Mouse (Mus musculus): ENCODE data around the gene Arpc5.
"Not testable (repeated sequence)": the region's sequence is repeated elsewhere in the genome, so short reads cannot be mapped to it uniquely, and the experiment has no call there.

Arpc5 gene

GRCm38 (mm10) chr1:152766032-152766772 lies at the start of gene Arpc5, which contains the start of gene Rgl1:
Gene Arpc5 (plus strand): TSS chr1:152766542.
Gene Rgl1 (minus strand): TSS chr1:152766351.
- peak; percentile 96 for DNase-seq (ENCODE audit: low spot score)

DNA sequence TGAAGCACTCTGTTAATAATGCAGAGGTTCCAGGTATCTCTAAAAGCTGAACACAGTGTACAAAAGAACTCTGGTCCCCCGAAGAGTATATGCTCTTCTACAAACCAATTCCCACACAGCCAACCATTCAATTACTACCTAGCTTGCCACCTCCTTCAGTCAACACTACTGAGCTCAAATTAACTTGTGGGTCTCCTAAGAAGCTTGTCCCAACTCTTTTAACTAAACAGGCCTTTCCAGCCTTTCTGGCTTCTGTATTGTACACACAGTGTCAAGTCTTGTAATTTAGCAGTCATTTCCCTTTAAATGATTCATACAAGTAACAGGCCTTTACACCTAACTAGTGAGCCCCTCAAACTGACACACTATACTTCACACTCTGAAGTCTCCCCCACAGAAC lies 49.0 kb upstream of the Arpc5 start:
- no peak for DNase-seq (ENCODE audit: low spot score)

DNA sequence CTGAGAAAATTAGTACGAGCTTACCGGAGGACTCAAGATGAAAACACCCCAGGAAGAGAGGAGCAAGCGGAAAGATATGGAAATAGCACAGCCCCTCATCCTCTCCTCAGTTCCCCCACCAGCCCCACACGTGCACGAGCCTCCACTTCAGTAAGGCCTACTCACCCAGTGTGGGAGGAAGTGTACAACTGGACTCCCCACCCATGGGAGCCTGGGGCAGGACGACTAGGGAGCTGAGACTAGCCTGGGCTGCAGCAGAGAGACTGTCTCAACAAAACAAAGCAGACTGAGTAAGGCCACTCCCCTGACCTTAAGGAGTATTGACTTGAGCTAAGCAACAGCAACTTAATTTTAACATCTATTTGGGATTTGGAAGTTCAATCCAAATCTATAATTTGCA lies 48.1 kb upstream of the Arpc5 start:
- DNase-seq (ENCODE audit: low spot score), result no peak

DNA sequence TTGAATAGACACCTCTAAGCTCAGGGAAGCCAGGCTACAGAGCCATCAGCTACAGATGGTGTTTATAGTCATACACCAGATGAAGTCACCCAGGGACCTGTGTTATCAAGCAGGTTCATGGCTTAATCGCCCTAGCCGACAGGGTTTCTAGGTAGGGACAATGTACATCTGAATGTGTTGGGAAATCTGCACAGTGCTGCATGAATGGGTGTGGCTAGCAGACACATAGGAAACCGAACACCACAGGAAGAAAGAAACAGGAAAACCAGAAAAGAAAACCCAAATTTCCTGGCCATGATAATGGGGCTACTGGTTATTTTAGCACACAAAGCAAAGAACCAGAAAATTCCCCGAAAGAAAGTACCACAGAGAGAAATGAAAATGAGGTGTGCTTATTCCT lies 45.4 kb upstream of the Arpc5 start:
- DNase-seq (ENCODE audit: low spot score), result no peak

DNA sequence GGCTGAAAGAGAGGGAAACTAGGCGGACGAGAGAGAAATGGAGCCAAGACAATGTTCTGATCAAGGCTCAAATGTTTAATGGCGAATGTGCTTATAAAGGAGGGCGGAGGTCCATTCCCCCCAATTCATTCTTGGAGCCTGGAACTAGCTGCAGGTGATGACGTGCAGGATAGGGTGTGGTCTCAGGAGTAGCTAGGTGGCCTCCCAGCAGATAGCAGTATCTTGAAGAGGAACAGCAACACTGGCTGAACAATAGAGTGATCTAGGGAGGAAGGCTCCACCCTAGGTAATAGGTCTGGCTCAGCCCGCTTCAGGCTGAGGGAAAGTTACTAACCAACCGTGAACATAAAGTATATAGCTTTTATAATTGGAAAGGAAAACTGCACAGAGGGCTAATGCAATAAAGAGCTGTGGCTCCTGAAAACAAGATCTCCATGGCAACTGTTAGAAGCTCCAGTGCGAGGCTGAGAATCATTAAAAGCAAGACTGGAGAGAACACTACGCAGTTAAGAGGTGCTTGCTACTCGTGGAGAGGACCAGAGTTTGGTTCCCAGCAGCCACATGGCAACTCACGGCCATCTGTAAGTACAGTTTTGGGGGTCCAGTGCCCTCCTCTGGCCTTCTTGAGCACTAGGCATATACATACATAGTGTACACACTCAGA lies 44.7 kb upstream of the Arpc5 start:
- no peak for DNase-seq (ENCODE audit: low spot score)

DNA sequence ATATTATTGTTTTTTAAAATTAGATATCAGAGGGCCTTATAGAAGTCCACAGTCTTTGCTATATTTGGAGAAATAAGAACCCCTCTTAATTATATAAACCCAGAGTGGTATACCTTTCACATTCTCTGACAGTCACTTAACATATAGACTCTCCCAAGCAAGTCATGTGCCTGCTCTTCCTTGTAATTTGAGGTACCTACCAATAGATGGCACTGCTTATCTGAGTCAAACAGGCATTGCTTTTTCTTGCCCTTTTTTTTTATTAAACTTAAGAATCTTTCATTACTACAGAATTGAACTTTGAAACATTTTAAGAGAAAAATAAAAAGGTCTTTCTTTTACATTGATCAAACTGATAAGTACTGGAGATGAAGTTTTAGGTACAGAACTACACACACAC lies 42.1 kb upstream of the Arpc5 start:
- no peak for DNase-seq (ENCODE audit: low spot score)

DNA sequence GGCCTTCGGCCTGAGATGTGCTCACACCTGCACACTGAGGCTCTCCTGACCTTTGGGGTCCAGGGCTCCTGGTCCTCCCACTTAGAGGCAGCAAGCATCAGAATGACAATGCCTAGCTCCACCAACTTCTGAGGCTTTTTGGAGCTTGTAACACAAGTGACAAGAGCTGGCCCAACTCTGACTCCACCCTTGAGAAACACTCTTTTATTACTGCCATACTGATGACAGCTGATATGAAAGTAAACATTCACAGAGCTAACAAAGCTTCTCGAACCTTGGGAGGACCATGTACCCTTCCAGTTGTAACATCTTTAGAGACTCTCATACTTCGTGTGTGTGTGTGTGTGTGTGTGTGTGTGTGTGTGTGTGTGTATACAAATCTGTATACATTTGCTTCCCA lies 40.2 kb upstream of the Arpc5 start:
- DNase-seq (ENCODE audit: low spot score), result no peak

- no peak for DNase-seq (ENCODE audit: low spot score)
Observed at GRCm38 (mm10) chr1:152727604-152728236, 38.6 kb upstream of the Arpc5 start.

DNA sequence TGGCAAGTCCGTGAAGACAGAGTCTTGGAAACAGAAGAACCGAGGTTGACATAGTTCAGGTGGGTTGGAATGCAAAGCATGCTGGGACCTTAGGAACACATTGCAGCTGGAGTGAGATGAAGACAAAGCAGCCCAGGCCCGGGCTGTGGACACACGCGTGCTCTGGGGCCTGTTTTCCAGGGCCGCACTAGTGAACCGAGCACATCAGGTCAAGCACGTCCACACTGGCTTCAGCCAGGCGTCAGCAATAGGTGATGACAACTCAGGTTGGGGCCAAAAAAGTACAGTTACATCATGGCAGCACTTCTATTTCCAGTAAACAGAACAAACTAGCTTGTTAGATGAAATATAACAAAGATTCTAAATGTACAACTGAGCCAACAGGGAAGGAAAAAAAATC lies 27.5 kb upstream of the Arpc5 start:
- DNase-seq (ENCODE audit: low spot score), result no peak

DNA sequence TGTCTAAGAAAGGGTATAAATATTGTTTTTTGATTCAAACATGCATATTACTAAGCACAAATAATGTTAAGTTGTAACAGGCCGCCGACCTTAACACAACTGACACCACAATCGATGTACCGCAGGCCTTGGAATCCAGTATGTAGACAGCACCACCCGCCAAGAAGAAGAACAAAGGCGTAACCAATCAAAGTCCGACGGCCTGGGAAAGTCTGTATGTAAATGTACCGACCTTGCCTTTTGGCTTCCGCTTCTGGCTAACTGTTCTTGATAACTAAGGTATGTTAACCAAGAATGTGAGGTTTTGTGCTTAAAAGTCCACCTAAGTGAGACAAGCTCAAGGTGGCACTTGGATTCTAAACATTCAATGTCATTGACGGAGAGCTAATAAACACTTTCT lies 27.0 kb upstream of the Arpc5 start:
- DNase-seq (ENCODE audit: low spot score), result no peak

- no peak for DNase-seq (ENCODE audit: low spot score)
Observed at GRCm38 (mm10) chr1:152743095-152743826, 23.1 kb upstream of the Arpc5 start.

GRCm38 (mm10) chr1:152746426-152746825 lies 19.9 kb upstream of the Arpc5 start:
- DNase-seq (ENCODE audit: low spot score), result peak; percentile 43

GRCm38 (mm10) chr1:152749276-152749675 lies 17.1 kb upstream of the Arpc5 start:
- no peak for DNase-seq (ENCODE audit: low spot score)

- no peak for DNase-seq (ENCODE audit: low spot score)
Observed at GRCm38 (mm10) chr1:152750312-152750965, 15.9 kb upstream of the Arpc5 start, which contains the start of gene Apobec4. Gene Apobec4 (plus strand): TSS chr1:152750551.

DNA sequence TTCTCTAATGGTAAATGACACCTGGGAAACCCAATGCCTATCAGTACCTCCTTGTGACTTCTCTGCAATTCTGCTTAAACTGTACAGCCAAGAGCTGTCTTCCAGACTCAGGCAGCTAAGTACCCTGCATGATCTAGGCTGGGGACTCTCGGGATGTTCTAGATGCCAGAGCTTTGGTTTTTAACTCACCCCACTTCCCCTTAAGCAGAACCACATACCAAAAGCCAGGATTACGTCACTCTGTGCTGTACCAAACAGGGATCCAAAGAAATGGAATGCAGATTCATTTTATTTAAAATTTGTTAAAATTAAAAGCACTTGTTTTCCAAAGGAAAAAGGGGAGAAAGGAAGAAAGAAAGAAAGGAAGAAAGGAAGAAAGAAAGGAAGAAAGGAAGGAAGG lies 4.6 kb upstream of the Arpc5 start:
- DNase-seq (ENCODE audit: low spot score), result no peak

DNA sequence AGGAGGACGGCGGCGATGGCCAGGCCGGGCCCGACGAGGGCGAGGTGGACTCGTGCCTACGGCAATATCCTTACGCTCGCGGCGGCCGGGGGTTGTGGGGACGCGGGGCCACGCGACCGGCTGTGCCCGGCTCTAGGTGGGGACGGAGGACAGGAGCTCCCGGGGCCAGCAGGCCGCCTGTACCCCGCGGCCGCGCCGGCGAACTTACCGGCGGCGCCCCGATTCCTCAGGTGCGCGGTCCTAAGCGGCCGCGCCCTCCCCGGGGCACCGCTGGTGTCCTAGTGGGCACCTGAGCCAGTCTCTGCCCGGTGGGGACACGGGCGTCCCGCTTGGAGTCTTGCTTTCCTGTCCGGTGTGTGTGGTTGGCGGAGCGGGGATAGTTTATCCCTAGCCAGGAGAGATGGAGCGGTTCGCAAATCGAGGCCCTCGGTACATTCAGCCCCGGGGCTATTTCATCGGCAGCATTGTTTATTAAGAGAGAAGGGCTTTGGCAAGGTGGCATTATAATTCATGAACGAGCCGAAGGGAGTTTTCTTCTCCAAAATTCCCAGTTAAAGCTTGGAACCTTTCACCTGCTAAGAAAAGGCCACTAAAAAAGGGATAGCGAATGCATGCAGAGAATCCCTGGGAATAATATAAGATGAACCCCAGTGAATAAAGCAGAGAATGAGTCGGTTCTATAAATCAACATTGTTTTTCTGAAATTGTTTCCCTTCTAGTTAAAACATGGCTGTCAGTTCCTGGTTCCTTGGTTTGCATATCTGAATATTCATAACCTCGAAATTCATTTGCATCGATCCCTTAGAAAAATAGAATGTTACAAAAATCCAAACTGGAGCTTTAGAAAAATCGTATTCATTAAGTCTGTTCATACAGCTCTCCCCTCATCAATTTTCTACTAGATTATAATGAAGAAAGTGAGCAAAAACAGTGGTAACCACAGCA lies 734 bp downstream of the Arpc5 start:
- DNase-seq (ENCODE audit: low spot score), result no peak

DNA sequence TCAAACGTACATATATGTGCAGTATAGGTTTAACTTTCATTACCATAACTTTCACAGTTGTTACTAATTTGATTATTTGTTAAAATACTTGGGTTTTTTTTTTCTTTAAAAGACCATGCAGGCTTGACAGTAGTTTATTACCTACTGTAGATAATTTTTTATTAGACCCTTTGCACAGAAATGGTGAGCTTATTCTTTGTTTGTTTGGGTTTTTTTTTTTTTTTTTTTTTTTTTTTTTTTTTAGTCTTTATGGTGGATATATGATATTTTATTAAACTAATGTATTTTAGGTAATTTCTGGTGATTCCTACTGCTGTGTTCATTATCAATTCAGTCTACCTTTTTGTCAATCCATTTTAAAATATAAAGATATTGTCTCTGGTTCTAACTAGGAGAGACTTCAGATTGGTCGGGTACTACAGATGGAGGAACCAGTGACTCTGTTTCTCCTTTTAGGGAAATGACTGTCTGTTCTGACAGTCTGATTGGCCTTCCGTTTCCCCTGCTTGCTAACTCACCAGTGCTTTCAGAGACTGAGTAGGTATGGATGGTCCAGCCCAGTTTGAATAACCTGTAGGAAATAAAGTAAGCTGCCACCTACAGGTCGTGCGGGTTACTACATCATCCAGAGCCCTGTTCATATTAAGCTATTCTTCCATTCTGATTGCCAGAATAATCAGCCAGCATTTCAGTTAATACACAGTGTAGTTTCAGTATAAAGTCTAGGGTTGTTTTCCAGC lies 1.6 kb downstream of the Arpc5 start:
- DNase-seq (ENCODE audit: low spot score), result peak; percentile 33

- DNase-seq (ENCODE audit: low spot score), result no peak
Observed at GRCm38 (mm10) chr1:152771016-152771415, 4.7 kb downstream of the Arpc5 start.

- DNase-seq (ENCODE audit: low spot score), result not testable (repeated sequence)
Observed at GRCm38 (mm10) chr1:152774601-152775000, 8.3 kb downstream of the Arpc5 start.
